Mouse (Mus musculus) megakaryocyte progenitor cell, adult 5-6 weeks (primary cell): Measurements from ENCODE around the gene Gm20388. TPM values are rescaled to one million over a fixed set of nuclear protein-coding genes. Genes with fewer than 3 reads are reported as not detected.
A peak's percentile ranks its signal among the peaks of the same experiment; 100 is the strongest.

Experiments used
- ATAC-seq: replicated peaks from 2 replicates; pipeline ENCODE4 v1.8.0; 2016; ENCODE audit warnings: mild to moderate bottlenecking, moderate TSS enrichment, inconsistent platforms; ENCODE audit not compliant: poor library complexity
- total RNA-seq, 2 experiments: library from RNA; stranded (forward) in 1 of 2; stranded (reverse) in 1 of 2; fragments of 157-497, 149-512 nt in 1 of 2; fragments of 200-1000 nt in 1 of 2; gene quantifications; 2 replicates each; pipeline versions ENCODE4 v1.2.3 to v1.2.4; 2015 to 2017

Gene Gm20388
- total RNA-seq, 2 experiments from 2014 or later, result 18.6 TPM; not detected in 1

DNA sequence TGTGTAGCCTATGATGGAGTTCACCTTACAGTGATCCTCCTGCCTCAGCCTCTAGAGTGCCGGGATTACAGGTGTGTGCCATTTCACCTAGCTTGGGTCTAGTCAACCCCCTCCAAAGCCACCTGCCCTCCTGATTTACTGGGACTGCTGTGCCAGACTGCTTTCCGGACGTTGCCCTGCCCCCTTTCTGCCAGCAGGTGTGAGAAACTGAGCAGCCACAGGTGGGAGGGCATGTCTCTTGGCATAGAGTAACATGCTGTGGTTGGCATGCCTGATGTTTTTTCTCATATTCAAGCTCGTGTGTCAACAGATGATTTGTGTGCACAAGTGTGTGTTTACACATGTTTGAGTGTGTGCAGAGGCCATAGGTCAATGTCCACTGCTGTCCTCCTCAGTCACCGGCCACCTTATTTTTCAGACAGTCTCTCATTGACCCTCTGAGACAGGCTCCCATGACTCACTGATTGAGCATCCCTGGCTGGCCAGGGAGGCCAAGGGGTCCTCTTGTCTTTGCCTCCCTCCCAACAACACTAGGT is 333.3 kb downstream of the Gm20388 start:
- no peak for ATAC-seq

DNA sequence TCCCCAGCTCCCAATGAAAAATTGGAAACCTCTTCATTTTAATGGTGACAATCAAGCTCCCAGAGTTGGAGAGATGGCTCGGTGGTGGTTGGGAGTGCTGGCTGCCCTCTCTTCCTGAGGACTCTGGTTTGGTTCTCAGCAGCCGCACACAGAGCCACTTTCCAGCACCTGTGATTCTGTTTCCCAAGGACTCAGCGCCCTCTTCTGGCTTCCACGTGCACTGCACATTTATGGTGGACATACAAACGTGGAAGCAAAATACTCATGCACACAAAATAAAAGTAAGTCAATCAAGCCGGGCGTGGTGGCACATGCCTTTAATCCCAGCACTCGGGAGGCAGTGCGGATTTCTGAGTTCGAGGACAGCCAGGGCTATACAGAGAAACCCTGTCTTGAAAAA is 333.9 kb downstream of the Gm20388 start:
- ATAC-seq, result no peak

DNA sequence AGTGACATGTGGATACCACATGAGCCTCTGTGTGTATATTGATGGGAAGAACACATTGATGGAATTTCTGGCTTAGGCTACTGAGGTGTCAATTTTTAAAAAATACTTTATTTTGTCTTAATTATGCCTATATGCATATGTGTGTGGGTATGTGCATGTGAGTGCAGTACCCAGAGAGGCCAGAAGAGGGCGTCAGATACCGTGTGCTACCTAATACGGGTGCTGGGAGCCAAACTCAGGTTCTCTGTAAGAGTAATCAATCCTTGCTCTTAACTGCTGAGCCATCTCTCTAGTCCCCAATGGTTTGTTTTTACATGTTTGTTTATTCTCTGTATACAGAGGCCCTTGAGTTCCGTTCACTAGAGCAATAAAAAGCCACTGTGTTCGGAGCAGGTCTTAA is 337.0 kb downstream of the Gm20388 start:
- no peak for ATAC-seq

DNA sequence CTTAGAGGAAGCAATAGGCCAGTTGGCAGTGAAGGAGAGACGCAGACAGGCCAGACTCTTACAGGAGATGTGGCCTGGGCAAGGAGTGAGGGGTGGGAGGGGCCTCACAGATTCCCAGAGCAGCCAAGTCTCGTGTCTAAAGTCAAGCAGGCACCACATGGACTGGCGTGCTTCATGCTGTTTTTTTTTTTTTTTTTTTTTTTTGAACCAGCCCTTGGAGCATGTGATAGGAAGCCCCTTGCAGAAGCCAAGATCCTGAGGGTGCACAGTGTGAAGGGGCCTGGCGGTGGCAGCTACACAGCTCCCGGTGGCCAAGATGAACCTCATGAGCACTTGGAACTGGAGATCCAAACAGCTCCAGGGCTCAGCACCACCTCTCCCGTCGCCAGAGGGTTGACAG is 337.4 kb downstream of the Gm20388 start:
- ATAC-seq, result no peak

DNA sequence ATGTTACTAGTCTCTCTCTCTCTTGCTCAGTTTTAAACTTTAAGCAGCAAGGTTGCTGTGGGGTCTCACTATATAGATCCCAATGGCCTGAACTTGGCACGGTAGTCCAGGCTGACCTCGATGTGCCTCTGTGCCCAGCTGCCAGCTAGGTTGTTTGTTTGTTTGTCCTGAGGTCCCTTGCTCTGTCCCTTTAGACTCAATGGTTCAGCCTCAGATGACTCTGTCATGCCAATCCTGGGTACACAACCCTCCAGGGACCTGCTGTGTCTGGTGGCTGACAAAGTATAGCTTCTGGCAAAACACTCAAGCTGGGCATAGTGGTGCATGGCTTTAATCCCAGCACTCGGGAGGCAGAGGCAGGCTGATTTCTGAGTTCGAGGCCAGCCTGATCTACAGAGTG is 337.8 kb downstream of the Gm20388 start:
- ATAC-seq, result no peak

DNA sequence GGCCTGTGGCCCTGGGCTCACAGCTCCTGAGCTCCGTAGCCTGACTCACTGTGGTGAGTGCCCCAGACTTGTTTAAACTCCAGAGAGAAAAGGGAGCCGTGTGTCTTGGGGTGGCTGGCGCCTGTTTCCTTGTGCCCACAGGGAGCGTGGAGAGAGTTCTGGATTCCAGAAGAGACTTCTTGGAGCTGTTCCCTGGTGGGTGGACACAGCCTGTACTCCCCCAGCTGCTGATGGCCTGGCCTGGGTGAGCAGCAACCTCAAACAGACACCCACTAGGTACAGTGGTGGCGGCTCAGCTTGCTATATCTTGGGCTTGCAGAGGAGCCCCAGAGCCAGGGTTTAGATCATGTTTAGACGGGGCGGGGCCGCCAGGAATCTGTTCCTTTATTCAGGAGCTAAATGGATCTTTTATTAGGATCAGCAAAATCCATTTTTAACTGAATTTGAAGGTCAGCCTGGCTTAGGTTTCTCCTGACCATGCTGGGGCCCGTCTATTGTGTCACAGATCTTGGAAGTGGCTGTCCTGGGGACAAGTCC is 339.2 kb downstream of the Gm20388 start:
- ATAC-seq, result no peak

DNA sequence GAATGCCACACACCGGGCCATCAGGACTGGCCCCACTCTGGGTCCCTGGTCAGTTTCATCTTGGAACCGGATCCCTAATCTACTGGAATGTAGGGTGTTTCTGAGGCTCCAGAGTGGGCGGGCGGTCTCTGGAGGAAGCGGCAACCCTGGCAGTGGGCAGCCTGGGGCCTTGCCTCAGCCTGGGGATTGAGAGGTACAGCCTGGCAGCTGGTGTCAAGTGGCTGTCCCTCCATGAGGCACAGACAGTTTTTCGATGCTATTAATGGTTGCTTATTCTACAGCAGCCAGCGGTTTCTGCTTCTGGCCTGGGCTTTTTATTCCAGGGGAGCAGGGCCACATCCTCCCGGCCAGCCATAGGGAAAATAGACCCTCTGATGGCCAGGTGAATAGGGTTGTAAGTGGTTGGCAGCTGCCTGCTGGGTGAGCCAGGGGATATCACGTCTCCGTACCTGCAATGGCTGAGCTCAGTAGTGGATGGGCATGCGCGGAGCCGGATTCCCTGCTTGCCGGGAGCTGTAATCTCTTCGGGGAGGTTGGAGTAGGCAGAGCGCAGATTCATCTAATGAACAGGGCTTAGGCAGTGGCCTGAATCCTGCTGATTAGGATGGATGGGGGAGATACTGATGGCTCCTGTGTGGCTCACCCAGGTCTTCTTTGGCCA is 340.2 kb downstream of the Gm20388 start:
- ATAC-seq, result no peak

DNA sequence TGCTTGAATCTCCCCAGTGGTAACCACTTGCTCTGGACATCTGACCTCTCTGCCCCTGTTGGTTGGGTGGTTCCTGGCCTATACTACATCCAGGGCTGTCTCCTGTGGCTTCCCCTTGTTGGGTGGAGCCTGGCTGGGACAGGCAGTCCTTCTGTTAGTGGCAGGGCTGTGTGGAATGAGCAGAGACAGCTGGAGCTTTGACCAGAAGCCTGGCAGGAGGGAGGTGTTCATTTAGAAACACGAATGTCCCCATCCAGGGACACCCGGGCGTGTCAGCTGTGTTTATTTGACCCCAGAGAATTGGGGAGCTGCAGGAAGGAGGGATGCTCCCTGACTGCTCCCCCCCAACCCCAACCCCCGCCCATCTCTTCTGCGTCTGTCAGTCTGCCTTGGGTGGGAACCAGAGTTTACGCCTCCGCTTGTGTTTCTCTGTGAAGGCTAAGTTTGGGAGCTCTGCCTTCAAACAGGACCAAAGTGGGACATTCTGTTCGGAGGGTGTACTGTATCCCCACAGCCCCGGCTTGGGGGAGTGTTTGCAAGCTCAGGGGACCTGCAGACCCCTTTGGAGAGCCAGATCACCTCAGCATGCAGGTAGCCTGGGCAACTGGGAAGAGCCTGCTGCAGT is 340.9 kb downstream of the Gm20388 start:
- no peak for ATAC-seq

DNA sequence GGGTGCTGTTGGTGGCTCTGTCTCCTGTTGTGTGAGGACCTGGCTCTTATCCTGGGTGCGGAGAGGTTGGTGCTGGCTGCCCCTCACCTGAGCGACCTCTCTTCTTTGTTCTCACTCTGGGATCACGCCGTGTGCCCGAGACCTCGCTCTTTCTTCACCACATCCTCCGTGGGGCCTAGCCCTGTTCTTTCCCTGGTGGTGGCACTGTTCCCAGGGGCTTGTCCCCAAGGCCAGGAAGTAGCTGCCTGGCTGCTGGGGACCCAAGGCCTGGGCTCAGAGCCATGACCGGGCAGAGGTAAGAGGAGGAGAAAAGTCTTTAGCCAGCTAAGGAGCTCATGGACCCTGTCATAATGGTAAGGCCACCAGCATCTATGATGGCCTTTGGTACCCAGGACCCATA is 343.0 kb downstream of the Gm20388 start:
- ATAC-seq, result no peak

DNA sequence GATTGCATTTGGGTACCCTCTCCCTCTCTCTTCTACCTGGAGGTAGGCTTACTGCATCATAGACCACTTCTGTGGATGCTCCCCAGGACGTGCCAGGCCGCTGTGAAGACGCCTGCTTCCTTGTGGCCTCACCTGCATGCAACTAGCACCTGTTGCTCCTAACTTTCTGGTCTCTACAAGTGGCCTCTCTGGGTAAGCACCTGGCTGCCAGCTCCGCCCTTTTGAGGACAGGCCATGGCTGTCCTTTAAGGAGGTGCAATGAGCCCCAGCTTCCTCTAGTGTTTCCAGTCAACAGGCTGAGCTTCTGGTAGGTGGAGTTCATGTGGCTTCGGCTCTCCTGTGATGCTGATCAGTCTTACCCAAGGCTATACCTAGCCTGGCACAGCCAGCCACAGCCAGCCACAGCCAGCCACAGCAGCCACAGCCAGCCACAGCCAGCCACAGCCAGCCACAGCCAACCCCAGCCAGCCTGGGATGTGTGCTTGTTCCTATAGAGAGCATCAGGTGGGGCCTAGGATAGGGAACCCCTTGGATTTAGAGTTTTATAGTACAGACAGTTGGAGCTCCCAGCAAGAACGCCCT is 344.9 kb downstream of the Gm20388 start:
- no peak for ATAC-seq

DNA sequence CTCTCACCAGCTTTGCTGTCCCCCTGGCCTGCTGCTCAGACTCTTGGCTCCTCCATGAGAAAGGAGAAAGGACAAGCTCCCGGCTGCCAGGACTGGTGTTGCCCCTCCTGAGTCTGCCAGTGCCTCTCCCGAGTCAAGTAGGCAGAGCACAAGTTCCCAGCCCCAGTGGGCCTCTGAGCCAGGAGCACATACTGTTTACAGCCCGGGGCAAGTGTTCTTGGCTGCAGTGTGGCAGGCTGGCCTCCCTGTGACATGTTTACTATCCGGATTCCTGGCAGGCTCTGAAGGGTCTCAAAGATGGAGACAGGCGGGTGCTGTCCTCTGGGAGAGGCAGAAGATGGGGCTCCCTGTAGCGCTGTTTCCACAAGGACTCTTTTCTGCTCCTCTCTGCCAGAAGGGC is 346.3 kb downstream of the Gm20388 start:
- ATAC-seq, result no peak

DNA sequence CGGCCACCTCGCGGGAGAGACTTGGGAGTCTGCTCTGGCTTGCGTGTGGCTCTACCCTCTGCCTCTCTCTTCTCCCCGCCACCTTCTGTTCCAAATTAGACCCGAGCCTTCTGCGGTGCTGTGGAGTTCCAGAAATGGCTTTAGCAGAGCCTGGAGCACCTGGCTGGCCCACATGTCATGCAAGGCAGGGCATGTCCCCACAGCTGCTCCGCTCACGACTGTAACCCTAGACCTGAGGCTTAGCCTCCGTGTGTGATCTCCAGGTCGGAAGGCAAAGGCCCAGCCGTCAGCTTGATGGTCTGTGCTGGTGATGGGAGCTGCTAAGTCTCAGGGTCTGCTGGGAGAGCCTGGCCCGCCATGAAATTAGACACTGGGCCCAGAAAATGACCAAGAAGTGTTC is 348.6 kb downstream of the Gm20388 start:
- no peak for ATAC-seq

DNA sequence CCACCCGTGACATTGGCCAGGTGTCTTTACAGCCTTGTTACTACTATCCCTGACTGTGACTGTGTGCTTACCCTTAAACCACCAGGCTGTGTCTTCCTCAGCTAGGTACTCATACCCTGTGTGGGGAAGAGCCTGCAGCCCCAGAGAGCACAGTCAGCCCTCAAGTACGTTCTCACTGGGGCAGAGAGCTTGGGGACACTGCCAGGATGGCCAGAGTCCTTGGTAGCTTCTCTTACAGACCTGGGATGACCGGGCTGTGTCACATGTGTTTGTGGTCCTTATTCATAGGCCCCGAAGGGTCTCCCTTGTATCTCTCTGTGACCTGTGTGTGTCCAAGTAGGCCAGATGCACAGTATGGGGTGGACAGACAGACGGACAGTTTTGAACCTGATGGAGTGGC is 350.0 kb downstream of the Gm20388 start:
- ATAC-seq, result no peak

DNA sequence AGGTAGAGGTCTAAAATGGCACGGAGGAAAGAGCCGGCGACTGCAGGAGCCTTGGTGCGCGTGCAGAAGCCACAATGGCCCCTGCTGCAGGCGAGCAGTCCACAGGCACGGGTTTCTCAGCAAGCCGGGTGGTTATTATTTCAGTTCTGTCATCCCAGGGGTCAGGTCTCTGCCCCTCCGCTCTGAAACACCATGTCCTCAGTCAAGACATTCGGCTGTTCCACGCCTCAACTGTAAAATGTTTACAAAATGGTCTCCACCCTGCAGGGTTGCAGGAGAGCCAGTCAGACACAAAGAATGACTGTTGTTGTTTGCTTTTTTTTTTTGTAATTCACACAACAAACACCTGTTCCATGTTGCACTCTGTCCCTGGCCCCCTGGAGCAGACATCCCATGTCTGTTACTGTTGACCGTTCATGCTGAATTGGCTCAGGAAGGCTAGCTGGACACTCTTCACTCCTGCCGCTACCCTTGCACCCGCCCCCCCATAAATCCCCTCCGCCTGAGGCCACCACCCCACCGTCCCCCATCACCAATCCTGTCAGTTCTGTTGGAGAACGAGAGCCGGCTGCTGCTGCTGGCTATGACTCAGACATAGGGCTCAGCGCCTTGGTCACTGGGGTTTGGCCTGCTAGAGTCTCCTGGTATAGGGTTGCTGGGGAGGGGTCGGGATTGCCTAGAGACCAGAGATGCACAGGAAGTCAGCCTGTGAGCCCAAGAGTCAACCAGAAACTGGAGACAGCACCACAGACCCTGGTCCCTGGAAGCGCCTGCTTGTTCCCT is 350.9 kb downstream of the Gm20388 start:
- ATAC-seq, result no peak

DNA sequence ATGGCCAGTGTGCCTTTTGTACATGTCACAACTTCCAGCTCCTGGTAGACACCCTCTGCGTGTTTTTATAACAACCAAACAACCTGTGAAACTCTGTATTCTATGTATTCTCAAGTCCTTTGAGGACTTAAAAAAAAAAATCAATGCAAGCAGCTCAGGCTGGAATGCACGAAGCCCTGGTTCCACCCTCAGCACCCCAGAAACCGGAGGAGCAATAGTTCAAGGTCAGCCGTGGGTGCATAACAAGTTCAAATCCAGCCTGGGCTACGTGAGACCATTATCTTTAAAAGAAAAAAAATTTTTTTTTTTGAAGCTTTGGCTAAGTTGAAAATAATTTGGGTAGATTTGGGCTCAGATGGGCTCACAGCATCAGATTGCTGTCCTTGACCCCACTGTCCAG is 353.2 kb downstream of the Gm20388 start:
- no peak for ATAC-seq

DNA sequence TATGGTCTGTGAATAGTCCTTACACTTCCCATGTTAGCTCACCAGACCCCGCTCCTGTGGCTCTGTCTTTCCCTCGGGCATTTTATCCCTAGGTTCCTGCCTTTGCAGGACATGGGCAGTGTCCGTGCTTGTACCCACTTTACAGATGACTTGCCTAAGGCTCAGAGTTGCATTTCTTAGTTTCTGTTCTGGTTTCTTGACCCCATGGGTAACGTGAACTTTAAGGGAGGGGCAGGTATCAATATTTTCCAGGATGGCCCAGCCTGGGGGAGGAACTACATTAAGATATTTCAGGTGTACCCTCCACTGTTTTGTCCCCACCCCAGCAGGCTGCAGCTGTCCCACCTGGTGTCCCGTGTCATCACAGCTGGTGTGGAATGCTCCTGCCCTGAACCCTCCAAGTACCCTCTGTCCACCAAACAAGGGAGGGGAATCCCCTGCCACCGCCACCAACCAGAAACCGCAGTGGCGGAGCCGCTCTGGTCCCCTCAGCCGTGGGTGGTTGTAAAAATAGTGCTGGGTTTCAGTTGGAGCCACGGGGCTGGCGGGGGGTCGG is 353.8 kb downstream of the Gm20388 start:
- peak; percentile 18; the same call in 1 of the 2 replicates for ATAC-seq

DNA sequence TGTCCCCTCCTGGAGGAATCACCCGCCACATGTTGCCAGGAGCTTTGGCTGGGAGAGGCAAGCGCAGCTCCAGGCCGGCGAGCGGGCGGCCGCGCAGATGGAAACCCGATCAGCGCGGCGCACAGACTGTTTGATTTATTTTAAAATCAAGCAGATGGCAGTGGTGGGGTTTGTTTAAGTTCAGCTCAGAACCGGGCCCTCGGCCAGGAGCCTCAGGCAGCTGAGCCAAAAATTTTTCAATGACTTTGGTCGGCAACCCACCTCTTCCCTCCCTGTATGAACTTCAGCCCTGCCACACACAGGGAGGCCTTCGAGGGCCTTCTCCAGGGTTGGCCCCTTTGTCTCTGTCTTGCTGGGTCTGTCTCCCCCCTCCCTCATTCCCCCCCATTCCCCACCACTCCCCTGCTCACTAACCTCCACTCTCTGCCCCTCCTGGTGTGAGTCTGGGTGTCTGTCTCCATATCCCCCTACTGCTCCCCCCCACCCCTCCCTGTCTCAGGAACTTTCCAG is 354.4 kb downstream of the Gm20388 start:
- ATAC-seq, result no peak; the same call in 1 of the 2 replicates

DNA sequence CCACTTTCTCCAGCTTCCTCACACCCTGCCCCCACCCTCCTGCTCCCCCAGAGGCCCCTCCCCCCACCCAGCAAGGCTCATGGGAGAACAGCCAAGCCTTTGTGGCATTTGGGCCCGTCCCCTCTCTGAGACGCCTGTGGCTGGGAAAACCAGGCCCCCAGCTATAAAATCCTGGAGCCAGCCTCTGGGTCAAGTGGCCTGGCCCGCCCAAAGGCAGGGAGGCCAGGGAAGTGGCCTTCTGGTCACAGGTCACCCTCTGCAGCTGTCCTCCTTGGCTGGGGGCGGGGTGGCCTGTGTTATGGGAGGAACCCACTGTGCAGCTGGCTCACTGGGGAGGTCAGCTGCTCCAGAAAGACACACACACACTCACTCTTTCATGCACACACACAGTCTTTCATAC is 354.8 kb downstream of the Gm20388 start:
- ATAC-seq, result 0 out of 2 replicates have a peak, but pooled peaks have one; percentile 21

DNA sequence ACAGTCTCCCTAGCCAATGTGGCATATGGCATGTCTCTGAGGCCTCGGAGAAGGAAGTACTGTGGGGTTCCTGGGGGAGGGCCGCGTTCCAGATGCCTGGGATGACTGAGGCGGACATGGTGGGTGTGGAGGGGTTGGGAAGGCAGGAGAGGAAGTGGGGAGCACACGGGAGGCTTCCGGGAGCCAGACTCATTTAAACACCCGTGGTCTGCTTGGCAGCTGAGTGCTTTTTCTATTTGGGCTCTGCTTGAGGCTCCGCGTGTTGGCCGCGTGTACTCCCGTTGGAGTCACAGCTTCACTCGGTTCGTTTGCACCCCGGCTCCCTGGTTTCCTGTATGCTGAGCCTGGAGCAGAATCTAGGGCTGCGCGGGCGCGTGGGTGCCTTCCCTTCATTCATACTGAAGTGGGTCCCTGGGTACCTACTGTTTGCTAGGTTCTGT is 357.9 kb downstream of the Gm20388 start:
- no peak for ATAC-seq

DNA sequence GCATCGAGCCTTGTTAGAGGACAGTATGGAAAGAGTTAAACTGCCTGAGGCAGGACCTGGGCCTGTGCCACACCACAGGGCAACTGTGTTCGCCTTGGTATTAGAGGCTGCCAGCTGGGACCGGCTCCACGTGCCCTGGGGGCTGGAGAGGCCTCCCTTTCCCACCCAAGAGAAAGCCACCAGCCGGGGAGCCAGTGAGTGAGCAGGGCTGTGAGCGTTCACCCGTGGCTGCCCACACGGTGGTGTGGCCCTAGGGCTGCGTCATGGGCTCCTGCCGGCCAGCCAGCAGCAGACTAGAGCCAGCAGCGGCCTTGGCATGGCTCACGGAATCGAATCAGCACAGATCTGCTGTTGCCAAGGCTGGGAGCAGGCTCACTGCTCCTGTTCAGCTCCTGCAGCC is 359.8 kb downstream of the Gm20388 start:
- ATAC-seq, result no peak

DNA sequence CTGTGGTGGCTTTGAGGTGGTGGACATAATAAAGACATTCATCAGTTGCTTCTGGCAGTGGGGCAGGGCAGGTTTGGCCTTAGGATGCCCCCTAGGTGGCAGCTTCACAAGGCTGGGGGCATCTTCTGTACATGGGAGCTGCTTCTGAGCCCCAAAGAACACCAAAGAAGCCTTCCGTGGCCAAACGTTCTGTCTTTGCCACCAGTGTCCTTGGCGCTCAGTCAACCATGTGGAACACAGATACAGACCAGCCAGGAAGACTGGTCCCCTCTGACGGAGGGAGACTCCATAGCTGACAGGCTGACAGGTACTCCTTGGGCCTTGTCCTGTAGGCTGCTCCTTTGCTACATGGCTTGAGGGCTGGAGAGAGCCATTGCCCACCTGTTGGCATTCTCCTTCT is 362.8 kb downstream of the Gm20388 start:
- ATAC-seq, result no peak
